Mouse (Mus musculus) cerebellum, postnatal 36 days (tissue): Measurements from ENCODE around the gene Slc25a41.

Experiments
- DNase-seq, 2 experiments: peaks; one replicate each; pipeline ENCODE4 v3.0.0; 2021 to 2022; ENCODE audit warnings: mixed read lengths in 2 of 2

The Slc25a41 gene

GRCm38 (mm10) chr17:57038978-57039377 lies 2.5 kb downstream of the Slc25a41 start:
- DNase-seq: no peak

DNA sequence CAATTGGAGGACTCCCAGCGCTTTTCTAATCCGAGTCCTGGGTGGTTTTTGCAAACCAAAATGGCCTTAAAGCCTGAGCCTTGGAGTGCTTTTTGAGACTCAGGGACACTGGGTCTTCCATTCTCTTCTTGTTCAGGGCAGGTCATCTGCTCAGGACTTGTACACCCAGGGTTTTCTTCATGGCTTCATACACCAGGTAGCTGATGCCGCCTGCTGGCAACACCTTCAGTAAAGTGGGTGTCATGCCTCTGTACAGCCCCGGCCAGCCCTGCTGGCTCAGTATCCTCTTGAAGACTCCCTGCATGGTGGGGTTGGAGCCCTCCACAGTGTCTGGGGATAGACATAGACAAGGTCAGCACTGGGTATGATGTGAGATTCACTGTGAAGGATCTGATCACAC lies 8.6 kb downstream of the Slc25a41 start:
- no peak for DNase-seq

DNA sequence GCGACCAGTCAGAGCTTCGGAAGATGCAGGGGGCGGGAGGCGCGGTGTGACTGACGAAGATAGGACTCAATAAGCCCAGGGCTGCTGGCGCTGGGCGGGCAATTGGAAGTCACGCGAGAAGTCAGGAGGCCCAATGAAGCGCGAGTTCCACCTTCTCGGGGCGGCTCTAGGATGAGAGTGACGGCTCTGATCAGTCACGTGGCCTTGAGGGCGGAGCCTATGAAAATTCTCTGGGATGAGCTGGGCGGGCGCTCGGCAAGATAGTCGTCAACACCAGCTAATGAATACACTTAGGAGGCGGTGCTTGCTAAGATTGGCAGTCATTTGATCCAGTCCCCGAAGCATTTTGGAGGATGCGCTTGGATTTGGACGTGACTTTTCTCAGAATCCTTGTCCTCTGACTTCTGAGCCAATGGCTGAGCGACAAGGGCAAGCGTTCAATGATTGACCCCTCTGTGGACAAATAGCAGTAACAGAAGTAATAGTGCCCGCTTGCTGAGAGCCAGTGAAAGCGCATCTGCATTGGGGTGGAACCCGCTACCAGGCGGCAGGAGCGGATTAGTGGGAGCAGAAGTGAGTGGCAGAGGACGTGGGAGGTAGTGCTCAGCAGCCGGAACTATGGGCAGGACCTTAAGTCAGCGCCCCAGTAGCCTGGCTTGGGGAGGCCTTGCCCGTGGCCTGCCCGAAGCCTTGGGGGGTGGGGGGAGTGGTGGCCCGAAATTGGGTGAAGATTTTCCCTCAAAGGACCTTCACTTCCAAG lies 9.6 kb downstream of the Slc25a41 start:
- peak; percentile 98 to 100 for DNase-seq

GRCm38 (mm10) chr17:57030931-57031660 lies 10.4 kb downstream of the Slc25a41 start, which contains the start of gene Khsrp:
Gene Khsrp, minus strand, starts transcription at chr17:57031522.
- DNase-seq: peak; percentile 31 to 53

- no peak for DNase-seq
These were observed 11.8 kb downstream of the Slc25a41 start for GRCm38 (mm10) chr17:57029691-57030090.

DNA sequence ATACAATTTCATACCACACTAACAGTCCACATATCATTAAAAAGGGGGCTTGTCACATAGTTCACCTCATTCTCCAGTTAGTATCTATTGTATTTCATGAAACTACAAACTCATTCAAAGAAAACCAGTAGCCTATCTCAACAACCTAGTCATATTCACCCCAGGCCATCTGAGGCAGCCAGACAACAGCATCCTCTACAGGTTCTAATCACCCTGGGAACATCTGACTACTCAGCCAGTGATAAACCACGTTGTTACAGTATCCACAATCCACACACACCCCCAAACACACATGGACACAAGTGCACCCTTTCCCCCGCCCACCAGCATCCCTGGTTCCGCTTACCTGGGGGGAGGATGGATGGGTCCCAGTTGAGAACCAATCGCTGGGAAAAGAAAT lies 14.0 kb downstream of the Slc25a41 start:
- DNase-seq: no peak

DNA sequence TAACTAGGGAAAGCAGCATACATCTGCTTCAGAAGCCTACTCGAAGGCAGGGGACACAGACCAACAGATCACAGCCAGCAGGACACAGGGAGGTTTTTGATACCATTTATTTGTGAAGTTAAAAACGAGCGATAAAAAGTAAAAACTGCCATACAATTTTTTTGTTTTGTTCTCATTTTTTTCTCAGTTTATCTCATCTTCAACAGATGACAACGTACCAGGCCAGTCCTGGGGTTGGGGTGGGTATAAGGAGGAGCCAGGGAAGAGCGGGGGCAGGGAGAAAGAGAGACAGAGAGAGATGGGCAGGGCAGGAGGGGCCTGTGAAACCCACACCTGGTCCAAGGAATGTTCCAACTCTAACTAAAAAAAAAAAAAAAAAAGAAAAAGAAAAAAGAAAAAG lies 20.5 kb downstream of the Slc25a41 start:
- DNase-seq: no peak

- no peak for DNase-seq
These were observed 21.8 kb downstream of the Slc25a41 start for GRCm38 (mm10) chr17:57019693-57020092.

DNA sequence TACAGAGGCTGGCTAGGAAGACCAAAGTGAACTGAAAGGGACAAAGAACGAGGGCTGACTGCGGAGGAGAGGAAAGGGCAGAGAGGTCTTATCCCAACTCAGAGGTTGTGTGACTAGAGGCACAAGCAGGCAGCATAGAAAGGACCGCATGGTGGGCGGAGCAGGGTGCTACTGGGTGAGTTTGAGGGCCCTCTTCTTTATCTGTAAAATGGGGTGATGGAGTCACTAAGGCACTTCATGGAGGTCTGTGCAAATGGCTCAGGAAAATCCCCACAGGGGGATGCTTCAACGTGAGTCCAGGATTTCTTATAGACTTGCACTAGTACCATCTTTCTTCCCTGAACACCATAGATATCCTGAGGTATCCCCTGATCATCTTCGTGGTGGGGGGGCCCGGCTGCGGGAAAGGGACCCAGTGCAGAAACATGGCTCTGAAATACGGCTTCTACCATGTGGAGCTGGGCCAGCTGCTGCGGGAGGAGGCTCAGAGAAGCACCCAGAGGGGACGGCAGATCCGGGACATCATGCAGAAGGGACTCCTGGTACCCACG lies 29.1 kb downstream of the Slc25a41 start:
- DNase-seq: no peak

DNA sequence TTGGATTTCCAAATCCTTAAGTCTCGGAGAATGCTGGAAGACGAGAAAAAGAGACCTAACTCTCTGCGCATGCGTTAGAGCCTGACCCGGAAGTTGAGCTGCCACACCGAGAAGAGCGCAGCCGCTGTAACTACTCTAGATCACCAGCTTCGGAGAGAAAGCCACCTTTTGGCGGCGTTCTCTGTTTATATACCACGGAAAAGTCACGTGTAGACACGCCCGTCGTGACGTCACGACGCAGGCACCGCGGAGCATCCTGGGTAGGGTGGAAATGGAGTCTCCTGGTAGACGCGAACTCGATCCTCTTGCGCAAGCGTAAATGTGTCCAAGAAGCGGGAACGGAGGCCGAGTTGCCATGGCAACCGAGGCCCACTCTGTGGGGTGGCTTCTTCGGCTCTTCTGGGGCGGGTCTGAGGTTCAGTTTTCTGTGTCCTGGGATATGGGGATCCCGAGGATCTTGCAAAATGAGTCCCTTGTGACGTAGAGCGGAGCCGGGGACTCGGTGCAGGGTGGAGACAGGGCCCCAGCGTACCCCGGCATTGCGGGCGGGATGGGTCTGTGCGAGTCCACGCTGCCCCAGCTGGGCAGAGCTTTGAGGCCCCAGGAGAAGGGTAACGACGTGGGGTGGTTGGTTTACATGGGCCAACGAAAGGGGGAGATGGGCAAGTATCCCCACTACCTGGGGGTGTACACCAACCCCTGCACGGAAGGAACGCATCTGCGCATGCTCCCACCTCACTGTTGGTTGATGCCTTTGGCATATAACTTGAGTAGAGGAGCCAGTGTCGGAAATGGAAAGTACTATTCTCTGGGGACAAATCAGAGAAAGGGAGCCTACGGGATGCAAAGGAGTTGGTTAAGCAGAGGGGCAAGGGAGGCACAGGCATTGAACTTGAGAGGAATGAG lies 30.0 kb downstream of the Slc25a41 start, which contains the start of the genes Gtf2f1 and Gm17949:
Gene Gtf2f1, minus strand, starts transcription at position 53 of the 906 bp plus-strand sequence.
Gene Gm17949, plus strand, starts transcription at position 234 of the 906 bp plus-strand sequence.
- peak; percentile 92 to 98 for DNase-seq

DNA sequence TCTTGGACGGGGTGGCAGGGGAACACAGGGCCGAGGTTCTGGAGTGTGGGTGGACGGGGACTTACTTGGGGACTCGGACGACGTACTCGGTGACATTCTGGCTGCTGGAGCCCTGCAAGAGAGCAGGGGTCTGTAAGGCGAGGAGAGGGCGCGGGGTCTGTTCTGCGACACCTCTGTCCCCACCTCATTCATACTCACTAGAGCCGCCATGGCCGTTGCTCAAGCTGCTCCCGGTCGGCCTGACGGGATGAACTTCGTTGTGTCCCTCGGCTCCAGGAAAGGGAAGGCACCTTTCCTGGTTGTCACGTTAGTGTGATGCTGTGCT lies 30.6 kb downstream of the Slc25a41 start:
- no peak for DNase-seq

GRCm38 (mm10) chr17:57007137-57007905 lies 34.1 kb downstream of the Slc25a41 start:
- no peak for DNase-seq

DNA sequence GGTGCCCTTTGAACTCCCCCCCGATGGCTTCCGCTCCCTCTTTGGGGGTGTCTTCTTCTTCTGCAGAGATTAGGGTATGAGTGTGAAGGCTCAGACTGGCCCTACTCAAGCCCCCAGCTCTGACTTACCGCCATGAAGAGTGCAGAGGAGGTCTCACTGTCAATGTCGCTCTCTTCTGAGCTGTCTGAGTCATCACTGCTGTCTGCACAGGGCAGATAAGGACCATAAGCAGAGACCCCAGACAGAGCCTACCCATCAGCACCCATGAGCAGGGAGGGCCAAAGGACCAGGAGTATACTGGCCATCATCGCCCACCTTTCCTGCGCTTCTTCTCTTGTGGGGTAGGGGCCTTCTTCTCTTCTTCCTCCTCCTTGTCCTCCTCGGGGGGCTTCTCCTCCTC lies 37.5 kb downstream of the Slc25a41 start:
- no peak for DNase-seq

GRCm38 (mm10) chr17:57001228-57001627 lies 40.2 kb downstream of the Slc25a41 start:
- no peak for DNase-seq

GRCm38 (mm10) chr17:56999968-57000609 lies 41.4 kb downstream of the Slc25a41 start, which contains the start of gene Pspn:
Gene Pspn, minus strand, starts transcription at chr17:57000018.
- DNase-seq: no peak

- DNase-seq: no peak
These were observed 42.0 kb downstream of the Slc25a41 start for GRCm38 (mm10) chr17:56999414-56999813.

- peak; percentile 92 to 93 for DNase-seq
These were observed 44.3 kb downstream of the Slc25a41 start, which contains the start of gene Alkbh7 for GRCm38 (mm10) chr17:56997029-56997667. Gene Alkbh7, plus strand, starts transcription at chr17:56997339.

DNA sequence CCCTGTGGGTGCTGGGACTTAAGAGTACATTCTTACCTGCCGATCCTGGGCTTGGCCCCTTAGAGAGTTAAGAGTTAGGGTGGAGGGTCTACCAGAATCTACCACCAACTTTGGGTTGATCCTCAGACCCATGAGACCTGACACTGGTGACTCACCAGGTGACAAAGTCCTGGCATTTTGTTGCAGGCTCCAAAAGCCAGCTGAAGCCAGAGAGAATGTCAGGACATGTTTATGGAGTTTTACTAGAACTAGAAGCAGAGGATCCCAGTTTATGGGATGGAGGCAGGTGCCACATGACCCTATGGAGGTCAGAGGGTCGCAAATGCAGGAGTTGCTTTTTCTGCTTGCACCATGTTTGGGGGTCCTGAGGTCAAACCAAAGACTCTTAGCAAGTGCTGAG lies 44.9 kb downstream of the Slc25a41 start:
- DNase-seq: no peak

- DNase-seq: no peak
These were observed 46.4 kb downstream of the Slc25a41 start for GRCm38 (mm10) chr17:56995046-56995445.

DNA sequence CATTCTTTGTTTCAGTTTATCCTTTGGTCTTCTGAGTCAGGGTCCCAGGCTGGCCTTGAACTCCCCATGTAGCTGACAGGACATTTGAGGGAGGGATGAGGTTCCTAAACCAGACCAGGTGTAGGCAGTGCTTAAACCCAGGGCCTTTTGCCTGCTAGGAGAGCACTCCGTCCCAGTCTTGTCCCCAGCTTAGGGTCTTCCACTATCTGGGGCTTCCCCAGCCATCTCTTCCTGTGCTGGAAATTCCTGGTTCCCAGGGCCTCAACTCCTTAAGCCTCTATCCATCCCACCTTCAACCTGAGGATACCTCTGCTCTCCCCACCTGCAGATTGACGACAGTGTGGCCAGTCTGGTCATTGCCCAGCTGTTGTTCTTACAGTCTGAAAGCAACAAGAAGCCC lies 50.5 kb downstream of the Slc25a41 start:
- DNase-seq: no peak
